Mouse (Mus musculus): ENCODE data around the gene Atp11c. TPM values are rescaled to one million over a fixed set of nuclear protein-coding genes. Genes with fewer than 3 reads are reported as not detected.

The Atp11c gene
- polyA plus RNA-seq, 2 experiments = 3.4 to 4.9 TPM

DNA sequence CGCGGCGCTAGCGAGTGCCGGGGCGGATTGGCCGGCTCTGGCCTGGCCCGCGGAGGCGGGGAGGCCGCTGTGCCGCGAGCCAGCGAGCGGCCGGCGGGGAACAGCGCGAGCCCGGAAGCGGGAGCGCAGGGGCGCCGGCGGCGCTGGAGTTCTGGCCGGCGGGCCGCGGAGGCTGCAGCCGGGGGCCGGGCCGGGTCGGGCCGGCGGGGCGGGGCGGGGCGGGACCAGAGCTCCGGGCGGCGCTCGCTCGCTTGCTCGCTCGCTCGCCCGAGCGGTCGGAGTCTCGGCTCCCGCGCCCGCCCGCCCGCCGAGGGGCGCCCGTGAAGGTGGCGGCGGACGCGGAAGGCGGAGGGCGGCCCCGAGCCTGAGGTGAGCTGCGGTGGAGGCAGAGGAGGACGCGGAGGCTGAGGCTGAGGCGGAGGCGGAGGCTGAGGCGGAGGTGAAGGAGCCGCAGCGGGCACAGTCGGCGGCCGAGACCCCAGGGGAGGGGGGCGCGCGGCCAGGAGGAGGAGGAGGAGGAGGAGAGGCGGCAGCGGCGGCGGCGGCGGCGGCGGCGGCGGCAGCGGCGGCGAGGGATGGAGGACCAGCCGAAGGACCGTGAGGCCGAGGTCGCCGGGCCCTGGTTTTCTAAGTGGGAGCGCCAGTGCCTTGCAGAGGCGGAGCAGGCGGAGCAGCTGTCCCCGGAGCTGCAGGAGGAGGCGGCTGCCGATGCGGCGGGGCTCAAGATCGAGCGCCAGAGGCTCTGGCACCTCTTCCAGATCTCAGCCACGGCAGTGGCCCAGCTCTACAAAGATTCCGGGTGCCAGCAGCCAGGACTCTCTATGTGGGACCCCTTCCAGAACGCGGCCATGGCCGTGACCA is 44.8 kb downstream of the Atp11c start:
- ATAC-seq (ENCODE audit: insufficient read depth) (peak; percentile 28; the same call in 1 of the 2 replicates), DNase-seq (ENCODE audit: low read depth in 3 of 3, low spot score in 3 of 3) (no peak)
- H3K36me3 ChIP-seq (replicated peaks; ENCODE audit: control insufficient read depth, insufficient read depth, low read depth) = no peaks in the 10 kb centered on the region
- H3K4me3 ChIP-seq (ENCODE audit: insufficient read depth in 1 of 2, low read depth in 2 of 2, low read length in 2 of 2) = peak overlapping the region; percentile 17 to 40; a peak in 3 of 4 replicates
- TF ChIP-seq CTCF (IDR thresholded peaks at IDR 0.05; ENCODE audit: low read depth) = no peak
- TF ChIP-seq EP300 (IDR thresholded peaks at IDR 0.05; ENCODE audit: low read depth) = no peak
- H3K27me3 ChIP-seq (ENCODE audit: control insufficient read depth, insufficient read depth, low read length) = peaks cover 20% of the 10 kb centered on the region
- H3K4me1 ChIP-seq (replicated peaks; ENCODE audit: control insufficient read depth in 2 of 2, insufficient read depth in 2 of 2, low read length in 1 of 2) = no peaks in the 10 kb centered on the region
- WGBS (ENCODE audit: insufficient replicate concordance) = 18% methylated on average over 45 of the region's 113 CpGs
- peak overlapping the region; percentile 48 for H3K4me2 ChIP-seq (ENCODE audit: low read depth)
- H3K9ac ChIP-seq (replicated peaks) = no peak overlapping the region
- H3K27ac ChIP-seq = no peak overlapping the region
- H3K9me3 ChIP-seq (ENCODE audit: control insufficient read depth, low read length) = no peaks in the 10 kb centered on the region

- 11% methylated on average over 16 of the region's 16 CpGs for WGBS (ENCODE audit: insufficient replicate concordance)
- Histone ChIP-seq H3K36me3 (replicated peaks; ENCODE audit: control insufficient read depth, insufficient read depth, low read depth) (no peaks in the 10 kb centered on the region), H3K27ac (no peak overlapping the region), H3K4me3 (ENCODE audit: insufficient read depth in 1 of 2, low read depth in 2 of 2, low read length in 2 of 2) (peak overlapping the region in 1 of 2 experiments; percentile 40; a peak in 2 of 4 replicates), H3K4me1 (replicated peaks; ENCODE audit: control insufficient read depth in 2 of 2, insufficient read depth in 2 of 2, low read length in 1 of 2) (no peaks in the 10 kb centered on the region), H3K4me2 (ENCODE audit: low read depth) (peak overlapping the region; percentile 48), H3K9me3 (ENCODE audit: control insufficient read depth, low read length) (no peaks in the 10 kb centered on the region), H3K27me3 (ENCODE audit: control insufficient read depth, insufficient read depth, low read length) (peaks cover 20% of the 10 kb centered on the region), H3K9ac (replicated peaks) (no peak overlapping the region)
- ATAC-seq (ENCODE audit: insufficient read depth) (no peak), DNase-seq (ENCODE audit: low read depth in 3 of 3, low spot score in 3 of 3) (no peak)
- TF ChIP-seq EP300 (IDR thresholded peaks at IDR 0.05; ENCODE audit: low read depth) (no peak), CTCF (IDR thresholded peaks at IDR 0.05; ENCODE audit: low read depth) (no peak)
Measured at GRCm38 (mm10) chrX:60547098-60547443, 45.4 kb downstream of the Atp11c start.

DNA sequence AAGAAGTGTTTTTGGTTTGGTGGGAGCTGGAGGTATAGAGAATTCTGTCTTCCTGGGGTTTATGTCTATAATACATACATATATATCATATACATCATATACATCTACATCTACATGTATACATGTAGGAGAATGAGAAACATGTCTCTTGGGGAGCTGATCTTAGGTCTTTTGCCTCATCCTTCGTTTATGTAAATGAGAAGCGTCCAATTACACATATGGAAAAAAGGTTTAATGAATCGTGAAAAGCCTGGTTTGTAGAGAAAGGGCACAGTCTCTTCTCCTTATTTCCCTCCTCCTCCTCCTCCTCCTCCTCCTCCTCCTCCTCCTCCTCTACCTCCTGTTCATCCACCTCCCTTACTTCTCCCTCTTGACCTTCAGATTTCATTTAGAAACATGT is 46.6 kb downstream of the Atp11c start:
- 46% methylated on average over 3 of the region's 3 CpGs for WGBS (ENCODE audit: insufficient replicate concordance)
- DNase-seq (ENCODE audit: low read depth in 3 of 3, low spot score in 3 of 3) = no peak
- Histone ChIP-seq H3K36me3 (replicated peaks; ENCODE audit: control insufficient read depth, insufficient read depth, low read depth) (no peaks in the 10 kb centered on the region), H3K4me1 (replicated peaks; ENCODE audit: control insufficient read depth in 2 of 2, insufficient read depth in 2 of 2, low read length in 1 of 2) (no peaks in the 10 kb centered on the region), H3K27me3 (ENCODE audit: control insufficient read depth, insufficient read depth, low read length) (peaks cover 20% of the 10 kb centered on the region), H3K4me3 (ENCODE audit: insufficient read depth in 1 of 2, low read depth in 2 of 2, low read length in 2 of 2) (no peak overlapping the region), H3K9me3 (ENCODE audit: control insufficient read depth, low read length) (no peaks in the 10 kb centered on the region), H3K9ac (replicated peaks) (no peak overlapping the region), H3K4me2 (ENCODE audit: low read depth) (no peak overlapping the region), H3K27ac (no peak overlapping the region)
- no peak for ATAC-seq (ENCODE audit: insufficient read depth)
- TF ChIP-seq CTCF (IDR thresholded peaks at IDR 0.05; ENCODE audit: low read depth) = no peak
- TF ChIP-seq EP300 (IDR thresholded peaks at IDR 0.05; ENCODE audit: low read depth) = no peak

- Histone ChIP-seq H3K9me3 (ENCODE audit: control insufficient read depth, low read length) (no peaks in the 10 kb centered on the region), H3K4me2 (ENCODE audit: low read depth) (no peak overlapping the region), H3K9ac (replicated peaks) (no peak overlapping the region), H3K4me3 (ENCODE audit: insufficient read depth in 1 of 2, low read depth in 2 of 2, low read length in 2 of 2) (no peak overlapping the region), H3K27me3 (ENCODE audit: control insufficient read depth, insufficient read depth, low read length) (peaks cover 20% of the 10 kb centered on the region), H3K4me1 (replicated peaks; ENCODE audit: control insufficient read depth in 2 of 2, insufficient read depth in 2 of 2, low read length in 1 of 2) (no peaks in the 10 kb centered on the region), H3K36me3 (replicated peaks; ENCODE audit: control insufficient read depth, insufficient read depth, low read depth) (no peaks in the 10 kb centered on the region), H3K27ac (no peak overlapping the region)
- TF ChIP-seq CTCF (IDR thresholded peaks at IDR 0.05; ENCODE audit: low read depth) = no peak
- no peak for TF ChIP-seq EP300 (IDR thresholded peaks at IDR 0.05; ENCODE audit: low read depth)
- no peak for DNase-seq (ENCODE audit: low read depth in 3 of 3, low spot score in 3 of 3)
- WGBS (ENCODE audit: insufficient replicate concordance) = 20% methylated on average over 1 of the region's 1 CpGs
- ATAC-seq (ENCODE audit: insufficient read depth) = no peak
Measured at GRCm38 (mm10) chrX:60545444-60545843, 47.1 kb downstream of the Atp11c start.

DNA sequence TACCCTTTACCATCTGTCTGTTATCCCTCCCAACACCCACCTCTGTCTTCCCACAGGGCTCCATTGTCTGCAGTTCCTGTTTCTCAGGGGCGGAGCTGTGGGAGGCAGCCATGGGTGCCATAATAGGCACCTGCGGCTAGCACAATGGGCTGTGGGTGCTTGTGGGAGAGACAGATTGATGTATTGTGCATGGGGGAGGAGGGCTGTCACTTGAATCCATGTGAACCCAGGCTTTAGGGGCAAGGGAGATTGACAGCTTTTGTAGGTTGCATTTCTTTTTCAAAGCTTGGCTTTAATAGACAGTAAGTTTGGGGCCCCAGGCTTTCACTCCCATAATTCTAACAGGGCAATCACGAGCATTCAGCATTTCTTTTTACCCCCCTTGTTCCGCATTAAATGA is 48.4 kb downstream of the Atp11c start:
- Histone ChIP-seq H3K27ac (no peak overlapping the region), H3K4me3 (ENCODE audit: insufficient read depth in 1 of 2, low read depth in 2 of 2, low read length in 2 of 2) (no peak overlapping the region), H3K4me1 (replicated peaks; ENCODE audit: control insufficient read depth in 2 of 2, insufficient read depth in 2 of 2, low read length in 1 of 2) (no peaks in the 10 kb centered on the region), H3K36me3 (replicated peaks; ENCODE audit: control insufficient read depth, insufficient read depth, low read depth) (no peaks in the 10 kb centered on the region), H3K9me3 (ENCODE audit: control insufficient read depth, low read length) (no peaks in the 10 kb centered on the region), H3K9ac (replicated peaks) (no peak overlapping the region), H3K27me3 (ENCODE audit: control insufficient read depth, insufficient read depth, low read length) (peaks cover 20% of the 10 kb centered on the region), H3K4me2 (ENCODE audit: low read depth) (no peak overlapping the region)
- 30% methylated on average over 4 of the region's 4 CpGs for WGBS (ENCODE audit: insufficient replicate concordance)
- DNase-seq (ENCODE audit: low read depth in 3 of 3, low spot score in 3 of 3) (no peak), ATAC-seq (ENCODE audit: insufficient read depth) (no peak)
- TF ChIP-seq CTCF (IDR thresholded peaks at IDR 0.05; ENCODE audit: low read depth) (no peak), EP300 (IDR thresholded peaks at IDR 0.05; ENCODE audit: low read depth) (no peak)

Data from liver, embryonic 14.5 days (tissue).